Mouse (Mus musculus): ENCODE measurements around the gene Olfr876.

Olfr876 gene

DNA sequence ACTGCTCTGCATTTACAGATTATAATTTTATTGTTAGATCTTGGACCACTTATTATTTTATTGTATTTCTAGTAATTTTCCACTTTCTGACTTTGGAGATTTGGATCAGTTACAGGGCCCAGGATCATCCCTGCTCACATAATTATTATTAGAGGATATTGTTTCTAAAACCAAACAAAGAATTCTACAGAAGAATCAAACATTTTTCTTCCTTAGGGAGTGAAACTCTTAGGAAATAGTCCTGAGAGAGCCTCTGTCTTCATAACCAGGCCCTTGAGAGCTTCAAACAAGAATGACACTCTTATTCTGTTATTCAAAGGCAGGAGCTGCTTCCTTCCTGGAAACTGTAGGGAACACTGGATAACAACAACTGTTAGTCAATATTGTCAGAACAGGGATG lies at the start of gene Olfr876:
Olfr876 (plus strand) TSS at position 301 of the 400 bp plus-strand sequence.
- no peak for DNase-seq (ENCODE audit: low read depth, low spot score)

DNA sequence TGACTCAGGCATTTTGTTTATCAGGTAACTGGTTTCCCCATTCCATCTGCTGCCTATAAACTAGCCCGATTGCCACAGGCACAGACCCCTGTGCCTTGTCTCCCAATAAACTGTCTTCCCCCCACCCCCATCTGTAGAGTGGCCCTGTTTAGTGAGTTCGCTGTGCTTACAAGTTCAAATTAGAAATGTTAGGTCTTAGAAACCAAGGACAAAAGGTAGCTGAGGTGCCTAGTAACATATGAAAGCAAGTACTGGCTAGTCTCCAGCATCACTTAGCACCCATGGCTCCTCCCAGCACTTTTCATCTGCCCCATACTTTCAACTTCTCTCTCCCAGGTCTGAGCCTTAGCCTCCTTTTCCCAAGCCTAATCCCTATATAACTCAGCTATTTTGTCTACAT lies 41.1 kb upstream of the Olfr876 start:
- DNase-seq (ENCODE audit: low read depth, low spot score): no peak

DNA sequence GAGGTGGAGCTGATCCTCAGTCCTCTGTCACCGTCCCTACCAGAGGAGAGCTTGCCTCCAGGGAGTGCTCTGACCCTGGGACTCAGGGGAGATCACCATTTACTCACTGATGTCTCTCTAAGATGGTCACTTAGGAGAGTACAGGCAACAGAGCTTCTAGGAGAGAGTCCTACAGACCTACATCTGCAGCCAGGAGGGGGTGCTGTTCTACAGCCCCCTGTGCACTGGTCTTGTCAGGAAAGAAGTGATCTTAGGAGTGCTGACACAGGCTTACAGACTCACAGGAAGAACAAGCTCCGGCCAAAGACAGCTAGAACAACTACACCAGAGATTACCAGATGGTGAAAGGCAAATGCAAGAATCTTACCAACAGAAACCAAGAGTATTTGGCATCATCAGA lies 40.3 kb upstream of the Olfr876 start:
- DNase-seq (ENCODE audit: low read depth, low spot score): peak; percentile 49

DNA sequence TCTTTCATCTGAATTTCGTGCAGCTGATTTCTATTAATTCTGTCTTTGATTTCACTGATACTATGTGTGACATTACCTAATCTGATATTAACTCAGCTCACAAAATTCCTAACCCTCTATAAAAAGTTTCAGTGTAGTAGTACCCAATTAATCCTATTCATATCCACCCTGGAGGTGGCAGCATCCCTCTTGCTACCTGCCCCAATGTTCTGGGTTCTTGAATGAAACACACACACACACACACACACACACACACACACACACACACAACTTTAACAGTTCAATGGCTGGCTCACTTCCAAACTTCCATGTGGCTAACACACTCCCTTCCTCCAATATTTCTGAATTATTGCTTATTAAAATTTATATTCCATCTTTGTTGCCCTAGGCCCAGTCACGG lies 32.2 kb upstream of the Olfr876 start:
- DNase-seq (ENCODE audit: low read depth, low spot score): no peak

DNA sequence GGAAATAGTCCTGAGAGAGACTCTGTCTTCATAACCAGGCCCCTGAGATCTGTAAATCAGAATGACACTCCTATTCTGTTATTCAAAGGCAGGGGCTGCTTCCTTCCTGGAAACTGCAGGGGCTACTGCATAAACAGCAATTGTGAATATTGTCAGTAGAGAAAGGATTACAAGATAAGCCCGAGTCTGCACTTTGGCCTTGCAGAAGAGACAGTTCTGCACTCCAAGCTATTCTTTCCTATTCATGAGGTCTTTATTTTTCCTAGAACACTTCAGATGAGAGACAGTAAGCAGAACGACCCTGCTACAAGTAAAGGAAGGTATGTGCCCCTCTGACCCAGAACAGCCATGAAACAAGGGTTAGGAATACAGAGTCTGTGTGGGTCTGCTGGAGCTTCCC lies 31.1 kb upstream of the Olfr876 start, which contains the start of gene Olfr875:
Olfr875 (plus strand) TSS at position 99 of the 400 bp plus-strand sequence.
- no peak for DNase-seq (ENCODE audit: low read depth, low spot score)

DNA sequence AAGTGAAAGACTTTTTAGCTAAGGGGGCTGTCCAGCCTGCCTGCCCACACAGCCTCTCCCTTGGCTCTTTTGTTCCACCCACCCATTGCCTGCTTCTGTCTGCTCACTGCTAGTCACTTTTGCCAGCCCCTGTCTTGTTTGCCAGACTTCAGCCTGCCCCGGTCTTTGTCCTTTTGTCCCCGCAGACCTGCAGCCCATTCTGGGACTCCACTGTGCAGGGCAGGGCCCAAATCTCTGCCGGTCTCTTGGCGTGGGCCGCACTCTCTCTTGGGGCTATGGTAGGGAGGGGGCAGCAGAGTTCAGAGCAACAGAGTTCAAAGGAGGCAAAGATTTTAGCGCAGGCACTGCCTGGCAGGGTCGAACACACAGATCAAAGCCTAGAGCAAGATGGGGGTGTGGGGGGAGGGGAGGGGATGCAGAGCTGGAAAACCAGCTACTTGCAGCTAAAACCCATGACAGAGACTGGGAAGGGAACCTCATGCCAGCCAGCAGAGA lies 20.0 kb upstream of the Olfr876 start:
- peak; percentile 68 for DNase-seq (ENCODE audit: low read depth, low spot score)

DNA sequence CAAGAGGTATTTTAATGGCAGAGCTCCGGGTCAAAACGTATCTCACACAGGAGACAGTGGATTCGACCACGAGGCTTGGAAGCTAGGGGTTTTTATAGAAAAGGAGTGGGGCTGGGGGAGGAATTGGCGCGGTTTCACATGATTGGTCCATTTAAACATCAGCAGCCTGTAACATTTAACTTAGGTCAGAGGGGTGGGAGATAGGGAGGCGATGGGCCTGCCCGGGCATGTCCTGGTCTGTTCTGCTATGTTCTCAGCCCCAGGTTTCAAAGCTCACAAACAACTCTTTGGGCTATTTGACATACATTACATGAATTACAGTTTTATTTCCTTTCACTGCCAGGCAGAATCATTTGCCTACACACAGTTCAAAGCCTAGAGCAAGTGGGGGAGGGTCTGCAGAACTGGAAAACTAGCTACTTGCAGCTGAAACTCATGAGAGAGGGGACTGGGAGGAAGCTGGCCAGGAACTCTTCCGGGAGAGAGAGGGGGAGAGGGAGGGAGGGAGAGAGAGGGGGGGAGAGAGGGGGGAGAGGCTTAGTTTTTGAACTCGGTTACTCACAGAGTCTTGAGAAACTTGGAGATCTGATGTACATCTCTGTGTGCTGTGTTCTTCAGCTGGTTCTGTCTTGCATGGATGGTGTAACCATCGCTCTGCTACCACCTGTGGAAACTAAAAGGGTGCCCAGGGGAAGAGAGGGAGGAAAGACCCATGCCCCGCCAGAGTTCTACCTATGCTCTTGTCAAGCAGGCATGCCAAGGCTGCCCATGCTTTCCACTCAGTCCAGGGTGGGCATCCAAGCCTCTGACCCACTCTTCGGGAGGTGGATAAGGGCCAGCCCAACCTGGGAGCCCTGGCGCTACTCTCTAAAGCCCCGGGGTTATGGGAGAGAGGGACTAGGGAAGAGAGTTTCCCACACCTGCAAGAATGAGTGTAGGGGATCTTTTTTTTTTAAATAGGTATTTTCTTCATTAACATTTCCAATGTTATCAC lies 19.1 kb upstream of the Olfr876 start:
- DNase-seq (ENCODE audit: low read depth, low spot score): peak; percentile 58

DNA sequence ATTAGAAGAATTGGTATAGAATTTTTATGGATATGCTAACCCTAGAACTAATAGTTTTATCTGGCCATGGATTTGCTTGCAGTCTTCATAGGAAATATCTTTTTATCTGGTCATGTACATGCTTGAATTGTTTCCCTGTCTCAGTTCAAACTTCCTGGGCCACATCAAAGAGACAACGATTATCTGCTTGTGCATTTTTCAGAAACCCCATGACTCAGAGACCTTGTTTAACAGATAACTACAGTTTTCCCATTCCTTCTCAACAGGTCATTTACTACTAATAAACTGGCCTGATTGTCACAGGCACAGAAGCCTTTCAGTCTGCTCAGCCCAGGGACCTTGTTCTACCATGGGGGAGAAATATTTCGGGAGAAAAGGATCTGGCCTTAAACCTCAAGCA lies 16.4 kb upstream of the Olfr876 start:
- DNase-seq (ENCODE audit: low read depth, low spot score): no peak

DNA sequence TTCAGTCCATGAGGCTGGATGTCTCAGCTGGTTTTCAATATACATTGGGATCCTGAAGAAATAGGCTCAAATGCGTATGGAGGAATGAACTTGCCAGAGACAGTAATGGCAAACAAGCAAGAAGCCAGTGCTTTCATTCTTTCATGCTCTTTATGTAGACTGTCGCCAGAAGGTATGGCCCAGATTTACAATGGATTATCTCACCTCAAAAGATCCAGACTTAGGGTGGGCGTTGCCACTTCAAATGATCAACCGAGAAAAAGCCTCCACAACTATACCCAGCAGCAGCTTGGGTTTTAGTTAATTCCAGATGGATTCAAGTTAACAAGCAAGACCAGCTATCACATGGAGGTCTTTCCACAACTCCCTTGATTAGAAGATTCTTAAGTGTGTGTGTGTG lies 776 bp upstream of the Olfr876 start:
- DNase-seq (ENCODE audit: low read depth, low spot score): no peak

DNA sequence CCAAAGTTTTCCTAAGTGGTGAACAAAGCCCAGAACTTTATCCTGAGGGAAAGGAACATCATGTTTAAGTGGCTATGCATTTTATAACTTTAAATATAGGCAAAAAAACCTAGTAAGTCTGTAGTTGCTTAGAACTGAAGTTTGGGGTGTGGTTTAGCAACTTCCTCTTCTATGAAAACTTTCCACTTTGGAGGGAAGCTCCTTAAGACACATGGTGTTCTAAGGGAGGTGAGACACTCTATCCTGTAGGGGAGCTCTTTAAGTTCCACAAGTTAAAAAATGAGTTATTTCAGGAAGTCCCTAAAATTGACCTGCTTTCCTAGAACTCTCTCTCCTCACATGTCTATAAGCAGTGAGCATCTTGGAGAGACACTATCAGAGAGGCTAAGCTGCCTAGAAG lies 4.4 kb downstream of the Olfr876 start:
- DNase-seq (ENCODE audit: low read depth, low spot score): no peak

DNA sequence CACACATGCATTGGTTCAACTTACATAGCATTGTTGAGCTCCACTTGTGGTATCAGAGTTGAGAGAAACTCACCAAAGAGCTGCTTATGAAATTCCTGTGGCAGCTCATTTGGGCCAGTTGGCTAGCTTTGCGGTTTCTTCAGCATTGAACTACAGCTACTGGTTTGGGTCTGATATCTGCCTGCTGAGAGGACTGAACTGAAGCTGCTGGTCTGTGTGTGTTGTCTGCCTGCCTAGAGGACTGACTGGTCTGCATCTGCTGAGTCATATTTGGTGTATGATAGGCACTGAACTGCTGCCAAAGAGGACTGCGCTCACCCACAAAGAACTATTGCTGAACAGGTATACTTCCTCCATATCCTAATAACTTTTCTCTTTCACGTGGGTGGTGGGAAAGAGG lies 5.6 kb downstream of the Olfr876 start:
- DNase-seq (ENCODE audit: low read depth, low spot score): no peak

DNA sequence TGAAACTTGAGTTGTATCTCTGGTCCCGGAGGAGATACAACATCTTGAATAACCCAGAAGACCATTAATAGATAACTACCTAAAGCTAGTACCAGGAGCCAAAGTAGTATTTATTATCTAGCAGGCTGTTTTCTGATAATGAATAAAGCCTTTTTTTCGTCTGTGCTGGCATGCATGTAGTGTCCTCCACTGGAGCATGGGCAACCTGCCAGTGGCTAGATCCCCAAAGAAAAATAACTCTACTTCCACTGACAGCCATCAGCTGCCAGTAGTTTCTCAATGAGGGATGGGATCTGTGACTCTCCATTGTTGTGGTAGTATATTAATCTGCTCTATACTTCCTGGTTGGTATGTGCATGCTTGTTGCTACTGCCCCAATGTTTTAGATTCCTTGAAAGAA lies 6.1 kb downstream of the Olfr876 start:
- no peak for DNase-seq (ENCODE audit: low read depth, low spot score)

DNA sequence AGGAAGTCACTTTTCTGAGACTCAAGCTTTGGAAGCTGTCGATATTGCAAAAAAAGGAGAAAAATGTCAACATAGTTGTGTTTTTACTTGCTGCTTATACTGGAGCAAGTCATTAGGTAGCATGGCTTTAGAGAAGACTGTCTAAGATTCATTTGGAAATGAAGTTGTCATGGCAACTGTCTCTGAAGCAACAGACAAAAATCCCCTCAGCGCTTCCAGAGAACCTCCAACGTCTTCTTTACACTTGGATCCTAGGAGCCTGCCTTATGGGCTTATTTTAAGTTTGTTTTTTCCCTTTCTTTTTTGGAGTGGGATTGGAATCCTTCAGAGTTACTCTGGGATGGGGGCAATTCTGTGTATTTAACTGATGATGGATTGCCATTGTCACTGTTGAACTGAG lies 11.9 kb downstream of the Olfr876 start:
- DNase-seq (ENCODE audit: low read depth, low spot score): peak; percentile 26

DNA sequence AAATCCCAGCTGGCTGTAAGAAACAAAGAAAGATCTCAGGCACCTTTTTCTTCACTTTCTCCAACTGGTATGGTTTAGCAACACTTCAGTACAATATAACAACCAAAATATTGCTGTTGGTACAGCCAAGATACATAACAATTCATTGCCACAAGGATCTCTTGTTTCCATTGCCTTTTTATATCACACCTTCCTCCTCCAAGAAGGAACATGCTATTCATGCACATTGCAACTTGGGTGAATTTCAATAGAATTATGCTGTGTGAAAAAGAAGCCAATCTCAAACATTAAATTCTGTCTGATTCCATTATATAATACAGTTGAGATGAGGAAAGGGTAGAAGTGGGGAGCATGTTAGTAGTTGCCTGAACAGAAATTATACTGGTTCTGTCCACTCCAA lies 27.1 kb downstream of the Olfr876 start:
- no peak for DNase-seq (ENCODE audit: low read depth, low spot score)

DNA sequence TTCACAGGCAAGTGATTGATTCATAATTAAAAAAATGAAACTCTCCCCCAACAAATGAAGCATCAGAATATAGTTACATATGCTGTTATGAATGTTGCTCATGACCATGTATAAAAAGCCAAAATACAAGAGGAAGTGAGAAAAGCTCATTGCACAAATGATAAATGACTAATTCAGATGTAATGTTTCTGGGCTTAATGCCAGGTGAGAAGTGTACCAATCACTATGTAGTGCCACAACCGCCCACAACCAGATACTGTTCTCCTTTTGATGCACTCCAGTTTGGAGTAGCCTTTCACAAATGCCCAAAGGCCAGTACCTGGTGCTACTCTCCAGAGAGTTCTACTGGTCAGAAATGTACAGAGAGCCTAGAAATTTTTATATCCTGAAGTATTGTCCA lies 30.5 kb downstream of the Olfr876 start:
- DNase-seq (ENCODE audit: low read depth, low spot score): no peak

DNA sequence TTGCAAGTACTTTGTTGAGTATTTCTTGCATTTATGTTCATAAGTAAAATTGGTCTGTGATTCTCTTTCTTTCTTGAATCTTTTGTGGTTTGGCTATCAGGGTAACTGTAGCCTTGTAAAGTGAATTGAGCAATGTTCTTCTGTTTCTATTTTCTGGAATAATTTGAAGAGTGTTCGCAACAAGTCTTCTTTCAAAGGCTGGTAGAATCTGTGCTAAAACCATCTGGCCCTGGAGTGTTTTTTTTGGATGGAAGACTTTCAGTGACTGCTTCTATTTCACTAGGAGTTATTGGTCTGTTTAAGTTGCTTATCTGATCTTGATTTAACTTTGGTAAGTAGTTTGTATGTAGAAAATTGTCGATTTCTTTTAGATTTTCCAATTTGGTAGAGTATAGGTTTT lies 46.4 kb downstream of the Olfr876 start:
- no peak for DNase-seq (ENCODE audit: low read depth, low spot score)

DNA sequence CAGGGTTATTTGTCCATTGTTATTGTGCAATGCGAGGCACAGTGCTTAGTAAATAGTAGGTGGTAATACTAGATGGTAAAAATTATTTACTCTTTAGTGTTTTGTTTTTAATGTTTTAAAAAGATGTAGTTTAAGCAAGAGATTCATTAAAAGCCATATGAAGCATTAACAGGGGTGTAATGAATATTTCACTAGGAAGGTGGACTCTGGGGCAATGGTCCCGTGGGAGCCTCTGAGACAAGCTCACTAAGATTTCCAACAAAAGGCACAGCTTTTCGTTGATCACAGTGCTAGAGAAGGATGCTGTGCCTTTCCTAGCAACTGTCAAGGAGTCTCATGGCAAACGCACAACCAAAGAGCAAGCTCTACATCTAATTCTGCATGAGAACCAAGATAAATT lies 51.1 kb downstream of the Olfr876 start, which contains the start of gene Olfr877:
Olfr877 (plus strand) TSS at position 301 of the 400 bp plus-strand sequence.
- DNase-seq (ENCODE audit: low read depth, low spot score): no peak

All from R1 (cell line).